Mouse (Mus musculus) limb, embryonic 12.5 days (tissue): ENCODE results near the gene Zic1. TPM values are rescaled to one million over a fixed set of nuclear protein-coding genes. Genes with fewer than 3 reads are reported as not detected.

ENCODE experiments used
- ATAC-seq: fragments of 200-750 bp; cut with Nextera tagmentation; 2 replicates; pipeline ENCODE4 v1.8.0; 2017; ENCODE audit warnings: low read depth, moderate TSS enrichment; ENCODE audit not compliant: insufficient number of reproducible peaks, insufficient read depth, low FRiP score, low TSS enrichment
- H3K27ac ChIP-seq: fragments of 300-500 bp; sonication (generic); 2 replicates; pipeline ENCODE4 v1.5.1; 2016; ENCODE audit warnings: mild to moderate bottlenecking, moderate library complexity
- H3K27me3 ChIP-seq: fragments of 300-500 bp; sonication (generic); 2 replicates; pipeline ENCODE4 v1.6.1; 2016; ENCODE audit warnings: mild to moderate bottlenecking, moderate library complexity
- H3K36me3 ChIP-seq: fragments of 300-500 bp; sonication (generic); 2 replicates; pipeline ENCODE4 v1.6.1; 2016; ENCODE audit warnings: mild to moderate bottlenecking, moderate library complexity
- H3K4me1 ChIP-seq: fragments of 300-500 bp; sonication (generic); replicated peaks from 2 replicates; pipeline ENCODE4 v1.6.1; 2016
- H3K4me2 ChIP-seq: fragments of 300-500 bp; sonication (generic); 2 replicates; pipeline ENCODE4 v1.6.1; 2016; ENCODE audit warnings: mild to moderate bottlenecking, moderate library complexity
- H3K4me3 ChIP-seq: fragments of 300-500 bp; sonication (generic); replicated peaks from 2 replicates; pipeline ENCODE4 v1.5.1; 2016; ENCODE audit warnings: mild to moderate bottlenecking
- H3K9ac ChIP-seq: fragments of 300-500 bp; sonication (generic); replicated peaks from 2 replicates; pipeline ENCODE4 v1.6.1; 2016; ENCODE audit warnings: mild to moderate bottlenecking, moderate library complexity
- H3K9me3 ChIP-seq: fragments of 300-500 bp; sonication (generic); 2 replicates; pipeline ENCODE4 v1.6.1; 2016; ENCODE audit warnings: mild to moderate bottlenecking, moderate library complexity
- WGBS: fragments of 180-500 bp; shearing (Covaris S2); methylation state at CpG from one replicate; pipeline ENCODE4 v1.1.7; 2016; 5-methylcytosine and 5-hydroxymethylcytosine counted together
- polyA plus RNA-seq: library from polyadenylated mRNA; unstranded; fragments of >200 nt; fragmentation: Nextera tagmentation; extraction: Ambion mirVana; gene quantifications from 2 replicates; pipeline ENCODE4 v1.2.1, GENCODE M21; 2016

The Zic1 gene
- polyA plus RNA-seq, 1 experiment from 2014 or later: 0.13 TPM

DNA sequence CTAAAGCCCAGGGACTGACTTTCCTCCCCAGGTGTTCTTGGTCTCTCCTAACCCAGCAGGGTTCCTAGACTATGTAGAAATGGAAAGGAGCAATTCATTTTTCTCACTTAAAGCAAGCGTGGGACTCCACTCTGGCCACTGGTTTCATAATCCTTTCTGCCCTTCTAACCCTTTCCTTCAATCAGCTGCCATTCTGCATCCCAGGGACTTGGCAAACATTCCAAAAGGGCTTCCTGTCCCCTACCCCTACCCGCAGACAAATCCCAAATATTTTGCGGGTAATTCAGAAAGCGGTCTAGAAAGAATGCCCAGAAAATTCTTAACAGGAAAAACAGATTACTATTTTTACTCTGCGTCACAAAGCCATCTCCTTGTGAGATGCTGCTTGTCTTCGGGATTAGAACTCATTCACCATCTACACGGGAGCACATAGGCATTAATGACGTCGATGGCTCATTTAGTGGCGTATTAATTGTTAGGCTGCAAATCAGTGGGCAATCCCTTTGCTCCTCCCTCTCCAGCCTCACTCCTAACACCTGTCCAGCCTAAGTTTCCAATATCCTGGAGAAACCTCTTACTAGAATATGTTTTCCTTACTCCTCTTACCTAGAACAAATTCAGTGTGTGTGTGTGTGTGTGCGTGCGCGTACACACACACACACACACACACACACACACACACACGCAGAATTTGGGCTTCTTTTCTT lies 29.6 kb upstream of the Zic1 start:
- WGBS: 6% methylated on average over 14 of the region's 14 CpGs
- no peak overlapping the region for H3K4me2 ChIP-seq
- ATAC-seq: no peak
- H3K9me3 ChIP-seq: no peaks in the 10 kb centered on the region
- H3K27ac ChIP-seq: no peak overlapping the region
- no peak overlapping the region for H3K9ac ChIP-seq
- peaks cover 89% of the 10 kb centered on the region for H3K27me3 ChIP-seq
- no peak overlapping the region for H3K4me3 ChIP-seq
- no peaks in the 10 kb centered on the region for H3K36me3 ChIP-seq
- no peaks in the 10 kb centered on the region for H3K4me1 ChIP-seq

- WGBS: 2% methylated on average over 14 of the region's 14 CpGs
- Histone ChIP-seq H3K9me3 (no peaks in the 10 kb centered on the region), H3K27ac (no peak overlapping the region), H3K4me2 (no peak overlapping the region), H3K4me1 (no peaks in the 10 kb centered on the region), H3K27me3 (peaks cover 89% of the 10 kb centered on the region), H3K36me3 (no peaks in the 10 kb centered on the region), H3K4me3 (no peak overlapping the region), H3K9ac (no peak overlapping the region)
- ATAC-seq: no peak
Observed at GRCm38 (mm10) chr9:91394211-91394646, 28.6 kb upstream of the Zic1 start.

DNA sequence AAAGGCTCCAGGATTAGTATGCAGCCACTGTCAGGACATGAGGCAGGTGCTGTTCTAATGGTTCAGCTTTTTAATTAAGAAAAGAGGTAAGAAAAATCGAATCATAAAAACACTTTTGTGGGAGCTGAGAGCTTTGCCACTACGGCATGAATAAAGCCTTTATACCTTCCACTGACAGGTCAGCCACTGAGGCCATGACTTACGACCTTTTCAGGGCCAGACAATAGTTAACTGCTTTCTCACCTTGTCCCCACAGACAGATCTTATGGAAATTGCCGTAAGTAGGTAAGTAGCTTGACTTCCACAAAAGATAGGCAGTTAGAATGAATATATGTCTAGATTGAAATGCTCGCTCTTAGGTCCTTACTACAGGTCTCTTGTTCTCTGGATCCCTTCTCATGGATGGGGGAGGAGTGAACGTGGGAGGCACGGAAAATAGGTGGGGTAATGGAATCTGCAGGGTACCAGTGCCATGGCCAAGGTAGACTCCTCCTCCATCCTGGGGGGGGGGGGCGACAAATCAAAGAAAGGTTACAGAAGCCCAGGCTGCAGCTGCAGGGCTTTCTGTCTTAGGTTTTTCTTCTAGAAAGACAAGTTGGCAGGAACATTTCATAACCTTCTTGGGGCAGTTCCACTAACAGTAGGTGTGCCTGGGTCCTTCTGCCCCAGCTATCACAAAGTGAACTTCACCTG lies 27.9 kb upstream of the Zic1 start:
- no peaks in the 10 kb centered on the region for H3K9me3 ChIP-seq
- H3K27ac ChIP-seq: no peak overlapping the region
- H3K36me3 ChIP-seq: no peaks in the 10 kb centered on the region
- no peak overlapping the region for H3K4me2 ChIP-seq
- no peak overlapping the region for H3K4me3 ChIP-seq
- no peaks in the 10 kb centered on the region for H3K4me1 ChIP-seq
- WGBS: 2% methylated on average over 8 of the region's 8 CpGs
- no peak for ATAC-seq
- H3K9ac ChIP-seq: no peak overlapping the region
- peaks cover 86% of the 10 kb centered on the region for H3K27me3 ChIP-seq

DNA sequence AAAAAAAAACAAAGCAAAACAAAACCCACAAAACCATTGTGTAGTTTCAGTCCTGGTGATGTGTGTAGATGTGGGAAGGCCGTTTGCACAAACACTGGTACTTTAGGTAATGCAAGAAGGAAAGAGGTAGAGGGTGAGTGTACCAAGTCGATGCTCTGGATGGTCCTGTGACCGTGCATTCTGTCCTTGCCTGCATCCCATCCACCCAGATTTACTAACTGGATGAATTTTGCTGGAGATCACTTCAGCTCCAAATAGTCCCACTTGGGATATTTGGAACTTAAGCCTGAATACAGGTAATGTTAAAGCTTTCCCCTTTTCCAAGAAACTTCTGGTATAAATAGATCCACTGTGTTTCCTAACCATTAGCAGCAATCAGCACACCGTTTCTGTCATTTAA lies 22.6 kb upstream of the Zic1 start:
- Histone ChIP-seq H3K4me1 (no peaks in the 10 kb centered on the region), H3K4me2 (no peak overlapping the region), H3K36me3 (no peaks in the 10 kb centered on the region), H3K9ac (no peak overlapping the region), H3K27ac (no peak overlapping the region), H3K4me3 (no peak overlapping the region), H3K9me3 (no peaks in the 10 kb centered on the region), H3K27me3 (peaks cover 89% of the 10 kb centered on the region)
- ATAC-seq: no peak
- WGBS: 3% methylated on average over 4 of the region's 4 CpGs

DNA sequence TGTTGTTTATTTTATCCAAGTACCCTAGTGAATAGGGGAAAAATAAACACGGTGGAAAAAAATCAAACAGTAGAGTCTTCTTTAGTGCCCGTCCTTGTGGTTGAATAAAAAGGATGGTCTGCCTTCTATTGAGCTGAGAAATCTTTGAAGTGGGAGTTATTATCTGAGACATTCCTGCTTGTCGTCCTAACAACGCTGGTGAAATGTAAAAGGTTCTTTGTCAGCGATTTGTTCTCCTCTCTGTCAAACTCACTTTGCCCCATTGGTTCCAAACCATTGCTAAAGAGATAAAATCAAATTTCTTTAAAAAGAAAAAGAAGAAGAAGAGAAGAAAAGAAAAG lies 22.1 kb upstream of the Zic1 start:
- H3K27me3 ChIP-seq: peaks cover 93% of the 10 kb centered on the region
- ATAC-seq: no peak
- WGBS: 0% methylated on average over 5 of the region's 5 CpGs
- H3K36me3 ChIP-seq: no peaks in the 10 kb centered on the region
- H3K4me3 ChIP-seq: no peak overlapping the region
- no peaks in the 10 kb centered on the region for H3K9me3 ChIP-seq
- H3K4me2 ChIP-seq: no peak overlapping the region
- H3K4me1 ChIP-seq: no peaks in the 10 kb centered on the region
- H3K27ac ChIP-seq: no peak overlapping the region
- H3K9ac ChIP-seq: no peak overlapping the region

- Histone ChIP-seq H3K9ac (no peak overlapping the region), H3K27ac (no peak overlapping the region), H3K4me1 (no peaks in the 10 kb centered on the region), H3K9me3 (no peaks in the 10 kb centered on the region), H3K27me3 (peaks cover 94% of the 10 kb centered on the region), H3K4me3 (no peak overlapping the region), H3K36me3 (no peaks in the 10 kb centered on the region), H3K4me2 (no peak overlapping the region)
- under 1% methylated on average over 31 of the region's 31 CpGs for WGBS
- ATAC-seq: no peak
Observed at GRCm38 (mm10) chr9:91386891-91387739, 21.5 kb upstream of the Zic1 start.

GRCm38 (mm10) chr9:91386502-91386890 lies 20.9 kb upstream of the Zic1 start:
- 2% methylated on average over 17 of the region's 17 CpGs for WGBS
- no peak for ATAC-seq
- H3K36me3 ChIP-seq: no peaks in the 10 kb centered on the region
- no peak overlapping the region for H3K27ac ChIP-seq
- no peak overlapping the region for H3K9ac ChIP-seq
- H3K4me1 ChIP-seq: peaks cover 3% of the 10 kb centered on the region
- H3K4me2 ChIP-seq: no peak overlapping the region
- no peak overlapping the region for H3K4me3 ChIP-seq
- H3K27me3 ChIP-seq: peaks cover 94% of the 10 kb centered on the region
- no peaks in the 10 kb centered on the region for H3K9me3 ChIP-seq

- no peak overlapping the region for H3K27ac ChIP-seq
- H3K9me3 ChIP-seq: no peaks in the 10 kb centered on the region
- H3K9ac ChIP-seq: no peak overlapping the region
- peaks cover 7% of the 10 kb centered on the region for H3K4me1 ChIP-seq
- 1% methylated on average over 7 of the region's 8 CpGs for WGBS
- no peak overlapping the region for H3K4me3 ChIP-seq
- no peak for ATAC-seq
- no peaks in the 10 kb centered on the region for H3K36me3 ChIP-seq
- H3K27me3 ChIP-seq: peaks cover 94% of the 10 kb centered on the region
- no peak overlapping the region for H3K4me2 ChIP-seq
Observed at GRCm38 (mm10) chr9:91385561-91386430, 20.2 kb upstream of the Zic1 start.

DNA sequence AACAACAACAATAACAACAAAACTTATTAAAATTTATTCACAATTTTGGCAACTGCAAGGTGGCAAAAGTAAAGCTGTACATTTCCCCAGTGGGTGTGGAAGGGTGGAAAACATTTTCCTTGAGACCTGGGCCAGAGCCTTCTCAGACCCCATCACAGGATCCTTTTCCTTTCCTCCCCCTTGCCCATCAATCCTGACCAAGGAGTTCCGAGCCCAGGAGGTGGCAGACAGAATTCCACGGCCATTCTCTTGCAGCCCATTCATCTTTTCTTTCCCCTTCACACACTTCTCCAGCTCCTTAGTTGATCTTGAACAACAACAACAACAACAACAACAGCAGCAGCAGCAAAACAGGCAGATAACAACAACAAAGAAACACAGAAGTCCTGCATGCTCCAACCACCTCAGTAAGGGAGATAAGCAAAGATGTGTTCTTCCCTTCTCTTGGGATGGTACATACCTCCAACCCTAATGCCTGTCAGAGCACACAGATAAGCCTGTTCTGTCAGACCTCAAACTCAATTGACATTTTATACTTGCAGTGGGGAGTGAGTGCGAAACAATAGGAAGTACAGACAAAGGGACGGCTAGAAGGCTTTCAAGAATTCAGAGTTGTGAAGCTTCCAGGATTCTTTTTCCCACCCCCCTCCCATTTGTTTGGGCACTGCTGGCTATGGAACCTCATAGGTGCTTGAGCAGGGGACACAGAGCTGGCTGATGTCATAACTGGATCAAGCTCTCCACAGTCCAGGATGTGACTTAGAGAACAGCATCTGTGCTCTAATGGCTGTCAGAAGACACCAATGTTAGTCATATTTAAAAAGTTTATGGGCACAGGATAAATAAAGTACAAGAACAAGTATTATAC lies 19.3 kb upstream of the Zic1 start:
- no peak for ATAC-seq
- H3K4me2 ChIP-seq: no peak overlapping the region
- H3K4me3 ChIP-seq: no peak overlapping the region
- H3K36me3 ChIP-seq: no peaks in the 10 kb centered on the region
- H3K27me3 ChIP-seq: peaks cover 94% of the 10 kb centered on the region
- under 1% methylated on average over 4 of the region's 4 CpGs for WGBS
- no peaks in the 10 kb centered on the region for H3K9me3 ChIP-seq
- H3K9ac ChIP-seq: no peak overlapping the region
- no peak overlapping the region for H3K27ac ChIP-seq
- H3K4me1 ChIP-seq: peaks cover 7% of the 10 kb centered on the region

DNA sequence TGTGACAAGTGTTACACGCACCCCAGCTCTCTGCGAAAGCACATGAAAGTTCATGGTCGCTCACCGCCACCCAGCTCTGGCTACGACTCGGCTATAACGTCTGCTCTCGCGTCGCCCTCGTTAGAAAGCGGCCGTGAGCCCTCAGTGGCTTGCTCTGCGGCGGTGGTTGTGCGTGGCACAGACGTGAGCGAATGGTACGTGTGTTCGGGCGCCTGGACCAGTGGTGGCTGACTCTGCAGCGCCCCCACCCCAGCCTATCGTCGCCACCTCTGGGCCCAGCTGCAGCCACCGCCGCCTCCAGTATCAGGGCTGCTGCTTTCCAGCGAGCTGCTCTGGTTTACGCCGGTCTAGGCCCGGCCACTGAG lies 18.5 kb upstream of the Zic1 start:
- H3K4me2 ChIP-seq: no peak overlapping the region
- ATAC-seq: no peak
- H3K4me3 ChIP-seq: no peak overlapping the region
- WGBS: under 1% methylated on average over 30 of the region's 30 CpGs
- no peak overlapping the region for H3K9ac ChIP-seq
- H3K4me1 ChIP-seq: peaks cover 7% of the 10 kb centered on the region
- H3K9me3 ChIP-seq: no peaks in the 10 kb centered on the region
- no peak overlapping the region for H3K27ac ChIP-seq
- H3K36me3 ChIP-seq: no peaks in the 10 kb centered on the region
- peaks cover 94% of the 10 kb centered on the region for H3K27me3 ChIP-seq
